Mouse (Mus musculus): ENCODE results near the gene Slc25a11. TPM values are rescaled to one million over a fixed set of nuclear protein-coding genes. Genes with fewer than 3 reads are reported as not detected.

Slc25a11 gene
- total RNA-seq (2021) = 100 to 1,000 TPM; 121 to 123 TPM
- long read RNA-seq, transcript Slc25a11-201 (8 exons, 1,711 nt) = major isoform, 99 of 110 reads
- long read RNA-seq, partial matches to known transcripts = 7 of 110 reads
- long read RNA-seq, other reads (novel, unspliced or antisense) = 4 of 110 reads

DNA sequence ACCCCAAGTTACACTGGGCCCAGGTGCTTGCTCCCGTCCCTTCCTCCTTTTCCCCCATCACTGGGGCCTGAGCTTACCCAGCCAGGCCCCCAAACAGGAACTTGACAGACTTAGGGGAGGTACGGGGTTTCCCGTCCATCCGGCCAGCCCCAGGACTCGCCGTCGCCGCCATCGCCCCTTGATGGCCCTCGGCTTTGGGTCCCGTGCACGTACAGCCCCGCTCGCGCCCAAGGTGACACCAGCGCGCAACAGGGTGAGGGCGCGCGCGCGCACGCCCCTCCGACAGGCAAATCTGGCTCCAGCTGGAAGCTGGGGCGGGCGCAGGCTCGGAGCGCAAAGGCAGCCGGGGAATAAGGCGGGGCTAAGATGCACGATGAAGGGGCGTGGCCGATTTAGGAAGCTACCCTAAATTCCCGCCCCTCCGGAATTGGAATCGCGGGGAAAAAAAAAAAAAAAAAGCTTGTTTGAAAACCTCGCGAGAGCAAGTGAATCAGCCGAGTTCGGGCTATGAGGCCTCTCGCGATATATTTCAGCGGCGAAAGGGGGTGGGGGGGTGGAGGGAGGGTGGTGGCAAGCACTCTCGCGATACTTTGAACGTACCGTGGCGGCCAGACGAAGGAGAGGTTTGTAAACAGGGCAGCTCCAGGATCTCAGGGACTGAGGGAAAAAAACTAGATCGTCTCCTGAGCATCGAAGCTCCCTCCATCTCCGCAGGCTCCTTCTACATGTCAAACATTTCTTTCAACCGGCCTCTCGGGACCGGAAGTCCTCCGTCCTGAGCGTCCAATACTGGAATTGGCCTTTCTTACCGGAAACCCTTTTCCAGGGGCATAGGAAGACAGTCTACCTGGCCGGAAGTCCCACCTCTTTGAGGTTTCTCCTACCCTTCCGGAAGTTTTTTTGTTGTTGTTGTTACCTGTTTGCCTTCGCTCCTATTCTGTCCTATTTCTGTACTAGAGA is at the start of gene Slc25a11, which contains the start of gene Rnf167:
Gene Slc25a11 (minus strand): TSS at position 789 of the 960 bp plus-strand sequence.
Gene Rnf167 (plus strand): TSS at position 545 of the 960 bp plus-strand sequence.
- peak; percentile 94 to 98 for DNase-seq (ENCODE audit: low spot score in 2 of 2)

DNA sequence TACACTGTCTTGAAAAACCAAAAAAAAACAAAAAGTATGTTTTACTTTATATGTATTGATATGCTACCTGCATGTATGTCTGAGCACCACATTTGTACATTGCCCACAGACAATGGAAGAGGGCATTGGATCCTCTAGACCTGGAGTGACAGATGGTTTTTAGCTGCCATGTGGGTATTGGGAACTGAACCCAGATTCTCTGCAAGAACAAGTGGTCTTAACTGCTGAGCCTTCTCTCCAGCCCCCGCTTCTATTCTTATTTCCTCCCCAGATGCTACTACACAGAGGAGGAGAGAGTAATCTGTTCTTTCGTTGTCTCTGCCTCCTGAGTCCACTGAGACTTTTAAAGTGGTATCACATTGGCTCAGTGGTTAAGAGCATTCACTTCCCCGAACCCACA is 46.2 kb upstream of the Slc25a11 start:
- DNase-seq (ENCODE audit: low spot score in 2 of 2) = peak; percentile 47 to 85

DNA sequence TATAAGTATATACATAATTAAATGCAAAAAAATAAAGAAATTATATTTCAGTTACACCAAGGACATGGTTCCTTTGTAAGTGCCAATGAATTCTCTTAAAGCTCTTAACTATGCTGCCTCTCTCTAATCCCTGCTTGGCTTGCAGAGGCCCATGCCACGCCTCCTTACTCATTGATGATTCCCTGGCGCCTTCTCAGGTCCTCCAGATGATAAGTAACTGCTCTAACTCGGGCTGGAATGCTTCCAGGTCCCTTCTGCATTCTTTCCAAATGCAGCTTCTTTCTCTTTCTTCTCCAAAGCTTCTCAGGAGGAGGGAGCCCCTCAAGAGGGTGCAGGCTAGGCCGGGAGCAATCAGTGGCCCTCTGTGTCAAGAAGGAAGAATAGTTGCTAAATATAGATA is 42.3 kb upstream of the Slc25a11 start:
- no peak for DNase-seq (ENCODE audit: low spot score in 2 of 2)

DNA sequence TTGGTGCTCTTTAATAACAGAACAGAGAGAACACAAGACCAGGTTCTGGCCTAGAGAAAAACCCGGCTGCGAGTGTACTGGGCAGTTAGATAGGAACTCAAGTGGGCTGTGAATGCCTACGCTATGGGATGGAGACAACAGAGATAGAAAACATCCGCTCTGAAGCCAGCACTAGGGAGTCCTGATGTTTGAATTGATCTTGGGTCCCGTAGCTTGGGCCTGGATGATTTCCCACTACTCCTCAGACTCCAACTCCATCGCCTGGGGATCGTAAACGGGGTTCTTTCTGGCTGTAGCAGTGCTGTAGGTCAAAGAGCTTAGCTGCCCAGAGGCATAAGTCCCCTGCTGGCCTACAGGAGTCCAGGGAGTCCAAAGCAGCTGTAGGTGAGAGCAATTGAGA is 41.1 kb upstream of the Slc25a11 start:
- no peak for DNase-seq (ENCODE audit: low spot score in 2 of 2)

DNA sequence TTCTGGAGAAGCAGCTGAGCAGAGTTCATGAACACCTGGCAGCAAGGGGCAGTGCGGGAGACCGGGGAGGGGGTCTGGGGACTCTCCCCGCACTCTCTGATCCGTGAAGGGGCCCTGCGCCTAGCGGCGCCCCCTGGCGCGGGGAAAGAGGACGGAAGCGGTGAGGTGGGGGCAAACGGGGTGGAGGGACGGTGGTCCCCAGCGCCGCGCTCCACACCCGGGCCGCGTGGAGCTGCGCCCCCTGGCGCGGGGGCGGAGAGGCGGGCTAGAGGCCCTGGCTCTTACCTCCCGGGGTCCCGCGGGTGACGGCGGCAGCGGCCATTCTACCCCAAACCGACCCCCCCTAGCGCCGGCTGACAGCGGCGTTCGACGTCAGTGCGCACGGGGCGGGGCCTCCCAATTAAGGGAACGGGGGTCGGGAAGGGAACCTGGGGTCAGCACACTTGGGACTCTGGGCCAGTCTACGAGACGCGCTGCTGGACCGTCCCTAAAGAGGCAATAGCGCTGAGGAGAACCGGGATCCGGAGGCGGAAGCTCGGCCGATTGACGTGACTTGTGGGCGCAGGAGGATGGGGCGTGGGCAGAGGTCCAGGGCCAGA is 40.4 kb upstream of the Slc25a11 start, which contains the start of gene Camta2:
Gene Camta2 (minus strand): TSS at position 505 of the 599 bp plus-strand sequence.
- DNase-seq (ENCODE audit: low spot score in 2 of 2) = peak; percentile 76 to 86

DNA sequence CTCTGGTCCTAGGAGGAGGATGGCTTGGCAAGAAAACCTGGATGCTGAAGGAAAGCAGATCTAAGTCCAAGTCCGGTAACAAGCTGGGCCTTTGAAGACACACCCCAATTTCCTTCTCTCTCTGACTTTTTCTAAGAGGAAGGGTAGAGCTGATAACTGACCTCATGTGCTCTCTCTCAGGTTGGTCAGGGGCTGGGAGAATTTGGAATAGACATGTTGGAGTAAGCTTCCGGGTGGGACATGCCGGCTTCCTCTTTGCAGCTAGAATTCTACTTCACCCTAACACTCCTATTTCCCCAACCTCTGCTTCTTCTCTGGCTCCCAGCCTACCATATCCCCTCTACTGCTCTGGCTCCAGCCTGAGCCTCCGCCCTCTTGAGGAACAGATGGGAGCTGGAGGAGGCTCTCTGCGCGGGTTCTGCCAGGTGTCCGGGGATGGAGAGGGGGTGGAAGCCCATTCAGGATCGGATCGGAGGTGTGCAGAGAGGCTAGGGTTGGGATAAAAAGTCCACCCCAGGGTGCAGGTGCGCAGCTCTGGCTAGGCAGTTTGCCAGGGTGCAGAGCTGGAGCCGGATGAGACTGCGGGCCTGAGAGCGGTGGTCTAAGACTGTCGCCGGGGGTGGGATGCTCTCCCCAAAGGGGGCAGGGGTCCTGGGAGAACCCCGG is 39.8 kb upstream of the Slc25a11 start:
- DNase-seq (ENCODE audit: low spot score in 2 of 2) = peak; percentile 64 to 80

DNA sequence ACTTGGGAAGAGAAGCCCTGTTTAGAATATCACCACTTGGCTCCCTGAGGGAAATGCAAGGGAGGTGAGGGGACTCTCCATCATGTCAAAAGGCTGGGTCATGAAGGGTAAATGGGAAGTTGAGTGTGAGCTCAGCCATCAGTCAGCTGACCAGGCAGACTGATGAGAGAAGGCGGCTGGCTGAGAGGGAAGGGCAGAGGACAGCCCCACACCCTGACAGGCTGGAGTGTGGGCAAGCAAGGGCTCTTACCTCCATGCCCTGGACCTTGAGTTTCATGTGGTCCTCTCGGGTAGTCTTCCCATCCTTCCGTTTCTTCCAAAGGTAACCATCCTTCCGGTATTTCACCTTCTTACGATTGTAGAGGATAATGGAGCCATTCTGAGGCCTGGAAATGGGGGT is 36.4 kb upstream of the Slc25a11 start:
- no peak for DNase-seq (ENCODE audit: low spot score in 2 of 2)

DNA sequence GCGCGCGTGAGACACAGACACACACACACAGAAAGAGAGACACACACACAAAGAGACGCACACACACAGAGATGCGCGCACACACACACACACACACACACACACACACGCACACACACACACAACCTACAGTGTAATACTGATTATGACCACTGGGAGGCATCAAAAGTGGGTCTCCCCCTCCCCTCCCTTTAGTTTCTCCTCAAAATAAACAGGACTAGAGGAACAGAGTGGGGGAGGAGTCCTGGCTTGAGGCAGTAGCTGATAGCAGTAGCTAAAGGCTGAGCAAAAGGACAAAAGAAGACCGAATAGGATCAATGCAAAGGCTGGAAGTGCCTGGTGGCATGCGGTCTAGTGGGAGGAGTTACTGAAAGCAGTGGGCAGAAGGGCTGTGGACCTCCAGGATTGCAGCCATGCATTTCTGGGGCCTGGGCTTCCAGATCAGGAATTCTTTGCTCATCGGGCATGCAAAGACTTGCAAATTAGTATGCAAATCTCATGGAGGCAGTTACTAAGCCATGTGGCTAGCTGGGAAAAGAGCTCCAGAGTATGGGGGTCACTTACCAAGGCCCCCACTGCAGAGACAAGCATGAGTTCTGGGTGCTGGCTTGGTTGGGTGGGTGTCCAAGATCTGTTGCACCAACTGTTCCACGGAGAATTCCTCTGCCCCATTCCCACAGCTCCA is 34.8 kb upstream of the Slc25a11 start:
- peak in 1 of 2 experiments; percentile 69 for DNase-seq (ENCODE audit: low spot score in 2 of 2)

DNA sequence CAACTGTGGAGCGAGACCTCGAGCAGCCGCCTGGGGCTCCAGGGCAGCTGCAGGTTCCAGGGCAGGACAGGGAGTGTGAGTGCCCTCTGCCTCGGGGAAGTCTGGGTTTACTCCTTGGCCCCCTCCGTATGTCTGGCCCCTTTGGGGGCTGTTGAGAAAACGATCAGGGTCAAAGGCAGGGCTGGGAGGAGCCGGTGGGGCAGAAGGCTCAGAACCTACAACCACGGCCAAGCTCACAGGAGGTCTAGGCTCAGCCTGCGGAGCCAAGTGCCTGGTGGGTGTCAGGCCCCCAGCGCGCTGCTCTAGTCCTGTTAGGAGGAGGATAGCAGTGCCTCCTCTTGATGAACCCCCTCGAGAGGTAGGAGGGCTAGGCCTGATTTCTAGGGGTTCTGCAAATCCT is 33.9 kb upstream of the Slc25a11 start:
- DNase-seq (ENCODE audit: low spot score in 2 of 2) = no peak

DNA sequence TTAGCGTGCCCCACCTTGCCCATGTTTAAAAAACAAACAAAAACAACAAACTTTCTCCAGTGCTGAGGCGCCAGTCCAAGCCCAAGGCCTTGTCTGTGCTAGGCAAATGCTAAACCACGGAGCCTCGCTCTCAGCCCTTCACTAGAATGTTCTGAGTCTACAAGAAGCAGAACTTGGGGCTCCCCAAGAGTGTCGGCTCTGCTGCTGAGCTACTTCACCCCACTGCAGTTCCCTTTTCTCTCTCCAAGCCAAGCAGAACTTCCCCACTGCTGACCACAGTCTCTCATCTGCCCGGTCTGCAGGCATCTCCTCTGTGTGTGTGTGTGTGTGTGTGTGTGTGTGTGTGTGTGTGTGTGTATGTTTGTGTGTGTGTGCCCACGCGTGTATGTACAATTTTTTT is 32.6 kb upstream of the Slc25a11 start:
- no peak for DNase-seq (ENCODE audit: low spot score in 2 of 2)

DNA sequence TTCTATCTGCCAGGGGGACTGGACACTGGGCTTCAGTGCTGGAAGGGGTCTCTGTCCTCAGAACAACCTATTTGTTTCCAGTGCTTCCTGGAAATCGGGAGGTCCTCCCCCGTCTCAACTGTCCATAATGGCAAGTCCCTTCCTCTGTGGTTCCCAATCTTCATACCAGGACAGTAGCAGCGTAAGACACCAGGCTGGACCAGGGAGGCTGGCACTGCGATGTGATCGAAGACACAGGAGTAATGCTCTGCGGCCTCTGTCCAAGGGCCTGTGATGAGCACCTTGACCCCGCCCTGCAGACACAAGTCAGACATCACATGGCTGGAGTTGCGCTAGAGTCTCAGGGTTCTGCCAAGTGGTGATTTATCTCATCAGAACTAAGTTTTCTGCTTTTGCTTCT is 32.1 kb upstream of the Slc25a11 start:
- no peak for DNase-seq (ENCODE audit: low spot score in 2 of 2)

DNA sequence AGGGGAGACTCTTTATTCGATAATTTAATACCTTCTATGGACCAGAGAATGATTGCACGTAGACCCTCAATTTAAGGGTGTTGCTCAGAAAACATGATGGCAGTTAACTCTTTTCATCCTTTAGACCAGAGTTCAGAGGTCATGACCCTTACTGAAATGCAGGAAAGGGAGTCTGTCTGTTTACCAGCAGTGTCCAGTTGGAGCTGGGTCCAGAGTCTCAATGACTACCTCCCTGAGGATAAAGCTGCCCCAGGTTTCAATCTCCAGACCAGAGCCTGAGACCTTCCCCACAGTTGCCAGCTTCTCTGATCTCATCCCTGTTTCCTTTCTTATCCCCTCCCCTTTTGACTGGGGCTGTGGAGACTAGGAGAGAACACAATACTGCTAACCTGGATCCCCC is 31.3 kb upstream of the Slc25a11 start:
- DNase-seq (ENCODE audit: low spot score in 2 of 2) = no peak

DNA sequence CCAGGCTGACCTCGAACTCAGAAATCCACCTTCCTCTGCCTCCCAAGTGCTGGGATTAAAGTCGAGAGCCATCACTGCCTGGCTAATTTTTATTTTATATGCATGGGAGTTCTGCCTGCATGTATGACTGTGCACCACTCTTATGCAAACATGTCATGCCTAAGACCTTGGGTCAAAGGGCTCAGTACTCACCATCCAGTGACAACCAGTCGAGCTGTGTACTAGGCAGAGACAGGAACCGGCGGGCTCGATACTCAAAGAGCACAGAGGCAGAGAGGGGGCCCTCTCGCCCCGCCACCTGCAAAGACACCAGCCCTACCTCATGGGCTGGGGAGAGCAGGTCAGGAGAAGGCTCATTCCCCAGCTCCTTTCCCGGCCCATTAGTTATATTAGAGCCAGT is 30.8 kb upstream of the Slc25a11 start:
- no peak for DNase-seq (ENCODE audit: low spot score in 2 of 2)

DNA sequence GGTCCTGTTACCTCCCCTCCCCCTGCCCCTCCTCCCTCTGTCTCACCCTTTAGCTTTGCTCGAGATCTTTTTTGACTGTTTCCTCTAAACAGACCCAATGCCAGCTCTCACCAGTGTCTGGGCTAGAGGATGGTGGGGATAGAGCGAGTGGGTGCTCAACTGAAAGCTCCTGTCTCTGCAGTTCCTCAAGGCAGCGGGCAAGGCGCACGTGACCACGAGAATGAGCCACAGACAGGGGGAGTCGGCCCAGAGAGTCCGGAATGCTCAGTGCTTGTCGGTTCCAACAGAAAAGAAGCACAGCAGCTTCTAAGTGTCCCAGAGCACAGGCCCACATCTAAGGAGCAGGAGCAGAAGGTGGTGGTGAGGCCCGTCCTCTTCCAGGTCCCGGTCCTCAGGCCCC is 27.2 kb upstream of the Slc25a11 start:
- DNase-seq (ENCODE audit: low spot score in 2 of 2) = no peak

DNA sequence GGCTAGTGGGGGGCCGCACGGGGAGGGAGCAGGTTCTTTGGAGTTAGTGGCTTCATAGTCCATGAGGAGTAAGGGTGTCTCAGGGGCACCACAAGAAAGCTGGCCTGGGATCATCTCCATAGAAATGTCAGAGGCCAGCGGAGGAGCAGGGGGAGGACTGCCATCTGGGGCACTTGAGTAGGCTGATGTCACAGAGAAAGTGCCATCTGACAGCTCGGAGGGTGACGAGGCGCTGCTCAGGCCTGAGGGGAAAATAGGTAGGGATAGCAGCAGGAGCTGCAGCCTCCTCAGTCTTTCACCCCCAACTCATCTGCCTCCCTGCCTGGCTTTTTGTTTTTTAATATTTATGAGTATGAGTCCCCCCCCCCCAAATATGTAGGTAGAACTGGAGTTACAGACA is 26.7 kb upstream of the Slc25a11 start:
- DNase-seq (ENCODE audit: low spot score in 2 of 2) = no peak

DNA sequence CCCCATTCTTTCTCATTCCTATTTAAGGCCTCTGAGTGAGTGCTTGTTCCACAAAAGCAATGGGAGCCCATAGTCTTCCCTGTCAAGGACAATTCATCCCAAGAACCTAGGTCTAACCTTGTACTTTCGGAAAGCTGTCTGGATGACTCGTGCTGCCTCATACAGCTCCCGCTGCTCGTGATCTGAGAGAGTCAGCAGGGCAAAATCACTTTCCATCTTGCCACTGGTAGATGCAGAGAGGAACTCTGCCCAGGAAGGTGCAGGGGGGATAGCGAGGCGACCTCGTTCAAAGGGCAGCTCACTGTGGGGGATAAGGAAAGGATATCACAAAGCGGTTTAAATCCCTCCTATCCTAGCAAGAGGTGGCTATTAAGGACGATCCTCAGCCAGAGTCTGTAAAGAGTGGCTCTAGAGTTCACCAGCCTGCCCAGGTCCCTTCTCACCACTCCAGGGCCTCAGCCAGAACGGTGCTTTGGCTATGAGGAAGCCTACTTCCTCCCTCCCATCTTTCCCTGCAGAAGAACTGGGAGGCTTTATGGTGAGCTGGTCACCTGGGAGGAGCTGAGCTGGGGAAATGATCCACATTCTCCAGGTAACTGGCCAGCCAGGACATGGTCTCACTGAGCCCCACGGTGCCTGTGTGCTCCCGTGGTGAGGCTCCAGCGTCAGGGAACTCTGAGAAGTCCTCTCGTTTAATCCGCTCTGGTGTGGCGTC is 24.2 kb upstream of the Slc25a11 start:
- DNase-seq (ENCODE audit: low spot score in 2 of 2) = no peak

DNA sequence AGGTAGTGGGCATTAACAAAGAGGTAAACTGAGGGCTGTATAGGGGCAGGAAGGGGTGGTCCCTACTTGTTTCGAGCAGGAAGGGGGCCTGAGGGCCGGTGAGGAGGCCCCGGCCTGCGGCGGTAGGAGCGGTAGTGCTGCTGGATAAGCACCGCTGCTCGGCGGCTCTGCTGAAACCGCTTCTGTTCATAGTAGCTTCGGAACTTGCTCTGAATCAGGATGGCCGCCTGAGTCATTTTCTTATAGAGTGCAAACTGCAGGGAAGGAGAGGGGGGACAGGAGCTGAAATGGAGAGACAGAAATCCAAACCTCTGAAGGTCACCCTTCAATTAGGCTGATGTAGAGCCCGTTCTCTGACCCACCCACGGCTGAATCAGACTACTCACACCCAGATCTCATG is 23.2 kb upstream of the Slc25a11 start:
- no peak for DNase-seq (ENCODE audit: low spot score in 2 of 2)

DNA sequence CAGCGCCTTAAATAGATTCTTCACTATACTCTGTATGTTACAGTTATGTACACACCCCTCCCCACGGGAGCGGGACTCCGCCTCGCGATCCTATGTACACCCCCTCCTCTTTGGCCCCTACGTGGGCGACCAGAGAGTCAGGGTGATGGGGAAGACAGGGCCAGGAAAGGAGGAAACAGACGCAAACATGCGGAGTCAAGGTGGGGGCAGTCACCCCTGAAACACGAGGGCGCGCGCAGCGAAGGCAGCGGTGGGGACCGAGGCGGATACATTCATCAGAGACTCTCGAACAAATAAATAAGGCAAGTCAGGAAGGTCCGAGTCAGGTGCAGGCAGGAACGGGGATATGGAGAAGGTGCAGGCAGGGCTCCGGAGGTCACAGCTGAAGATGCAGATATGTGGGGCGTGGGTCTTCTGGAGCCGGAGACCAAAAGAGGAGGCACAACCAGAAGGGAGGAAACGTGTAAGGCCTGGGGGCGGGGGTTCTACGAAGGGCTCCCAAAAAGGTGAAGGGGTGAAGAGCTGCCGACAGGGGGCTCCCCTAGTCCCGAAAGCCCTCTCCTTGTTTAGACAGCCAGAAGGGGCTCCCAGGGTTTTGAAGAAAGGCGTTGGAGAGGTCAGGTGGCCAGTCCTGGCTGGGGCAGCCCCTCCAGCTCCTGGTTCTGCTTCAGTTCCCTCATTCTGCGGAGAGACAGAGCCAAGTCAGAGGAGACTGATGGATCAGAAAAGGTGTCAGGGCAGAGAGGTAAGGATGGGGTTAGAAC is 22.5 kb upstream of the Slc25a11 start:
- peak; percentile 43 to 75 for DNase-seq (ENCODE audit: low spot score in 2 of 2)

DNA sequence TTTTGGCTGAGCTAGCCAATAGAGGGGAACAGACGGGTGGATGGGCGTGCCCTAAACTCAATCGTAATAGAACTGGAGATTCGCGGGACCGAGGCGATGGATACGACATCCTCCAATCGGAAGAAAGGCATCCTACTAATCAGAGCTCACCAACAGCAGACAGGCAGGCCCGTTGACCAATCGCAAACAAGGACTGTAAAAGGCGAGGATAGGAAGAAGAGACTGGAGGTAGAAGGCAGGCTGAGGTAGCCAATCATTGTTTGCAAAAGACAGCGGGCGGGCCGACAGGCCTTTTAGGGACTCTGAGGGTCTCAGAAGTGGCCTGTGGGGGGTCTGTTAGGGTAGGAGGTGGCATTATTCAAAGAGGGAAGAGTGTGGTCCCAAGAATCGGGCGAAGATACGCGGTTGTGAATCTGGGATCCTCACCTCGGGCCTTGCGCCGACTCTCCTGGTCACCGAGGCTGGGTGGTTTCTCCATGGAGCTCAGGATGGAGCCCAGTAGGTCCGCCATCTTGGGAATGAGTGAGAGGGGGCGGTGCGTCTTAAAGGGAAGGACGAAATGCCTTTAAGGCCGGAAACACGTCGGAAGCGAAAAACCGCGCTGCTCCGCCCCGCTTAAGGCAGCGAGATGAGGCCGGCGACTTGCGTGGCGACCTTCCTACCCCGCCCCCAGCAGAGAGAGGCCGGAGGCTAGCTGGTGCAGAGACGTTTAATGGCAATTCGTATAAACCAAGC is 21.7 kb upstream of the Slc25a11 start, which contains the start of gene Spag7:
Gene Spag7 (minus strand): TSS at position 646 of the 735 bp plus-strand sequence.
- peak; percentile 98 to 99 for DNase-seq (ENCODE audit: low spot score in 2 of 2)

Measured in layer of hippocampus, adult 18-20 months (tissue).